Mouse (Mus musculus): ENCODE data around the gene Zfp146.
"Not testable (repeated sequence)": the region's sequence is repeated elsewhere in the genome, so short reads cannot be mapped to it uniquely, and the experiment has no call there.

Gene Zfp146

GRCm38 (mm10) chr7:30189116-30189491 is 19.6 kb upstream of the Zfp146 start:
- DNase-seq = no peak

GRCm38 (mm10) chr7:30188344-30189115 is 19.0 kb upstream of the Zfp146 start:
- DNase-seq = no peak

GRCm38 (mm10) chr7:30184641-30185348 is 15.2 kb upstream of the Zfp146 start:
- DNase-seq = no peak

GRCm38 (mm10) chr7:30183879-30184289 is 14.3 kb upstream of the Zfp146 start, which contains the start of gene Cox7a1:
Gene Cox7a1 (plus strand): TSS chr7:30184144.
- DNase-seq = peak; percentile 76 to 80

- DNase-seq = not testable (repeated sequence)
These were observed 13.6 kb upstream of the Zfp146 start for GRCm38 (mm10) chr7:30183189-30183588.

- DNase-seq = not testable (repeated sequence)
These were observed 12.4 kb upstream of the Zfp146 start for GRCm38 (mm10) chr7:30181929-30182328.

GRCm38 (mm10) chr7:30181308-30181707 is 11.8 kb upstream of the Zfp146 start:
- peak; percentile 85 to 87 for DNase-seq

- DNase-seq = no peak
These were observed 8.7 kb upstream of the Zfp146 start for GRCm38 (mm10) chr7:30178256-30178655.

GRCm38 (mm10) chr7:30176474-30176873 is 6.9 kb upstream of the Zfp146 start:
- no peak for DNase-seq

GRCm38 (mm10) chr7:30170283-30170951 is 867 bp upstream of the Zfp146 start:
- no peak for DNase-seq

GRCm38 (mm10) chr7:30168914-30169582 is 502 bp downstream of the Zfp146 start:
- DNase-seq = no peak

GRCm38 (mm10) chr7:30164745-30165144 is 4.8 kb downstream of the Zfp146 start:
- DNase-seq = no peak

- no peak for DNase-seq
These were observed 6.4 kb downstream of the Zfp146 start for GRCm38 (mm10) chr7:30163113-30163512.

GRCm38 (mm10) chr7:30155507-30155906 is 14.0 kb downstream of the Zfp146 start:
- no peak for DNase-seq

GRCm38 (mm10) chr7:30154040-30154439 is 15.5 kb downstream of the Zfp146 start:
- DNase-seq = no peak

GRCm38 (mm10) chr7:30147011-30147410 is 22.5 kb downstream of the Zfp146 start:
- DNase-seq = no peak

GRCm38 (mm10) chr7:30143555-30144209 is 25.9 kb downstream of the Zfp146 start:
- peak; percentile 89 to 92 for DNase-seq

- DNase-seq = no peak
These were observed 26.4 kb downstream of the Zfp146 start for GRCm38 (mm10) chr7:30143170-30143554.

GRCm38 (mm10) chr7:30136826-30137225 is 32.7 kb downstream of the Zfp146 start:
- no peak for DNase-seq

GRCm38 (mm10) chr7:30132396-30132795 is 37.2 kb downstream of the Zfp146 start:
- DNase-seq = no peak

GRCm38 (mm10) chr7:30129900-30130299 is 39.6 kb downstream of the Zfp146 start:
- no peak for DNase-seq

- no peak for DNase-seq
These were observed 47.4 kb downstream of the Zfp146 start for GRCm38 (mm10) chr7:30122188-30122530.
